Mouse (Mus musculus): ENCODE measurements around the gene Rtn4rl1. TPM values are rescaled to one million over a fixed set of nuclear protein-coding genes. Genes with fewer than 3 reads are reported as not detected.
A peak's percentile ranks its signal among the peaks of the same experiment; 100 is the strongest.

The Rtn4rl1 gene
- polyA plus RNA-seq, 1 experiment from 2014 or later, result 2.0 TPM

DNA sequence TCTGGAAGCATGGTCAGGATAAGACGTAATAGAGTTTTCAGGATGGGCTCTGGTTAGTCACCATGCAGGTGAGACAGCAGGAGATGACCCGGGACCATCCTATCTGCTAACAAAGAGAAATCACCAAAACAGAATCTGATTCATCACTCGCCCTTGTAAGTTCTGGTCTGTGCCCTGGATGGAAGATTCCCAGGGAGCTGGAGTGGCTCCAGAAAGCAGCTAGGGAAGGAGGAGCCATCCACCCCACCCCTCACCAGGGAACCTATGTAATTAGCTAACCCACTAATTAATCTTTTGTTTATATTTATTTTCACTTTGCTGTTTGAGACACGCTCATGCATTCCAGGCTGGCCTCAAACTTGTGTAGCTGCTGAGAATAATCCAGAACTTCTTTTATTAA is 38.9 kb downstream of the Rtn4rl1 start:
- no peak for DNase-seq
- WGBS (ENCODE audit: insufficient replicate concordance), result 72% methylated on average over 4 of the region's 4 CpGs
- ATAC-seq, result no peak

DNA sequence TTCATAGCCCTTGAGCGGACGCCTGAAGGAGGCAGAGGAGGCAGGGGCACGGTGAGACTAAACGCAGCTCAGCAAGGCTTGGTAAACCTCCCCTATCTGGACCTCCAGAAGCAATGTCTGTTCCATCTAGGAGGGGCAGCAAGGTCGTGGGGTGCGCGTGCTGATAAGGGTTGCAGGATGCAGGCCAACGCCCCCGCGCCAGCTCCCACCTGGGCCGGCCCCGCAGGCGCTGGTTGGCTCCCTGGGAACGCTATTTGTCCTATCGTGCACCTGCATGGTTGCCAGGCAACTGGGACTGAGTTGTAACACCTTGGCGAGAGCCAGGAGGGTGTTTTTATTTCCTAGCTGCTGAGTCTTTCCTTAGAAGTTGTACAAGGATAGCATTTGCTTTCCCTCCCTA is 41.2 kb downstream of the Rtn4rl1 start:
- peaks cover 12% of the 10 kb centered on the region for H3K4me1 ChIP-seq (ENCODE audit: insufficient read depth)
- 0 out of 2 replicates have a peak overlapping the region, but pooled peaks have one; percentile 22 for H3K4me2 ChIP-seq (ENCODE audit: low read depth, low read length)
- ATAC-seq (peak; percentile 91), DNase-seq (peak; percentile 70)
- 14% methylated on average over 16 of the region's 16 CpGs for WGBS (ENCODE audit: insufficient replicate concordance)
- no peak overlapping the region for H3K9ac ChIP-seq (replicated peaks)
- no peaks in the 10 kb centered on the region for H3K27me3 ChIP-seq (ENCODE audit: insufficient read depth, low read length)
- no peak for TF ChIP-seq CTCF (IDR thresholded peaks at IDR 0.05; ENCODE audit: low read depth)
- TF ChIP-seq EP300 (IDR thresholded peaks at IDR 0.05; ENCODE audit: low read depth), result peak; percentile 55; the same call in 1 of the 2 replicates
- H3K9me3 ChIP-seq (ENCODE audit: low read length), result no peaks in the 10 kb centered on the region
- H3K27ac ChIP-seq (ENCODE audit: low read depth), result no peak overlapping the region
- H3K36me3 ChIP-seq (replicated peaks; ENCODE audit: insufficient read depth, low read length), result no peaks in the 10 kb centered on the region
- H3K4me3 ChIP-seq (ENCODE audit: low read depth, low read length), result no peak overlapping the region

More for the DNA sequence above, 38.9 kb downstream of the Rtn4rl1 start:
- H3K27me3 ChIP-seq (ENCODE audit: insufficient read depth, low read length), result no peaks in the 10 kb centered on the region
- H3K9me3 ChIP-seq (ENCODE audit: low read length), result no peaks in the 10 kb centered on the region
- no peak overlapping the region for H3K27ac ChIP-seq (ENCODE audit: low read depth)
- no peak overlapping the region for H3K4me3 ChIP-seq (ENCODE audit: low read depth, low read length)
- no peaks in the 10 kb centered on the region for H3K36me3 ChIP-seq (replicated peaks; ENCODE audit: insufficient read depth, low read length)
- no peak overlapping the region for H3K9ac ChIP-seq (replicated peaks)
- peaks cover 12% of the 10 kb centered on the region for H3K4me1 ChIP-seq (ENCODE audit: insufficient read depth)
- H3K4me2 ChIP-seq (ENCODE audit: low read depth, low read length), result no peak overlapping the region
- TF ChIP-seq CTCF (IDR thresholded peaks at IDR 0.05; ENCODE audit: low read depth) (no peak), EP300 (IDR thresholded peaks at IDR 0.05; ENCODE audit: low read depth) (no peak)

DNA sequence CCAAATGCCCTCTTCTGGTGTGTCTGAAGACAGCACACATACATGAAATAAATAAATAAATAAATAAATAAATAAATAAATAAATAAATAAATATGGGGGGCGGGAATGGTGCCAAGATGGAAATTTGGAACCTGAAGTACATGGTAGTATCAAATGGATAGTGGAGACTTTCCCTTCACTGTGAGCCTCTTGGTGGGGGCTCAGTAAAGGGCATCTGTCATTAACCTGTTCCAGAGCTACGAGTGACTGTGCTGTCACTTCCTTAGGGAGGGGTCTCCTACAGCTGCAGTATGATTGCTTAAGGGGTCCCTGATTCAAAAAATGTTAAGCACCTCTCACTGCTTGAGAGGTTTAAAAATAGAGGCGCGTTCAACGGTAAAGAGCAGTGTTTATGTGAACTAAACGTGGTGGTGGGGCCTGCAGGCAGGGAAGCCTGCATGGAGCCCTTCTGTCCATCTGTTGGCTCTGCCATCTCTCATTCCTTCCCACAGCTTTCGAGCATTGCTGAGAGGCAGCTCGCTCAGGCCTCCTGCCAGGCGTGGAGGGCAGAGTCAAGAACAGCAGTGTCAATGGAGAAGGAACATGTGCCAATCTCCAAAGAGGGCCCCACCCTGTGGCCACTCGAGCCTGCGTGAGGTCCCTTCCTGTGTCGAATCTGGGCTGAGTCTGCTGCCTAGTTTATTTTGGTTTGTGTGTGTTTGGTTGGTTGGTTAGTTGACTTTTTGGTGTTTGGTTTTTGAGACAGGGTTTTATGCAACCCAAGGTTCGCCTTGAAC is 46.8 kb downstream of the Rtn4rl1 start:
- DNase-seq, result peak; percentile 41
- WGBS (ENCODE audit: insufficient replicate concordance), result 53% methylated on average over 13 of the region's 13 CpGs

DNA sequence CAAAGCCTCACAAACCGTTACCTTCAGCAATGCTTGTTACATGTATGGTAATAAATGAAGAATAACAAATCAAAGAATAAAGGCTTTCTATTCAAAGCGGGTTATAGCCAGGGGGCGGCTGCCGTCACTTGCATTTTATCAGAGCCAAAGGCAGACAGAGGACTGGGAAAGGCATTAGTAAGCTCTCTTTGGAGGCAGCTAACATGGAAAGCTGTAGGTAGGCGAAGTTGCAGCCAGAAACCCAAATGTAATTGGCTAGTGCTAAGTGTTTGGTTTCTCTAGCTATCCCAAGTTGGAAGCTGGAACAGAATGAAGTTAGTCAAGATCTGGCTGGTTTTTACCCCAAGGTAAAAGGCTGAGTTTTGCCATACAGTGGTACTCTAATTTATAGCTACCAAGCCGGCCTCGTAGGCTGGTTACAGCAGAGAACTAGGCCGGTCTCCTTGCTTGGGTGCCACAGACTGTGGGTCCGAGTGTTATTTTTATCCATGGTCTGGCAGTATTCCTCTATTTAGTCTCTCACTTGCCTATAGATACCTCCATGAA is 49.2 kb downstream of the Rtn4rl1 start:
- peaks cover 16% of the 10 kb centered on the region for H3K4me1 ChIP-seq (ENCODE audit: insufficient read depth)
- H3K36me3 ChIP-seq (replicated peaks; ENCODE audit: insufficient read depth, low read length), result no peaks in the 10 kb centered on the region
- TF ChIP-seq CTCF (IDR thresholded peaks at IDR 0.05; ENCODE audit: low read depth), result no peak
- TF ChIP-seq EP300 (IDR thresholded peaks at IDR 0.05; ENCODE audit: low read depth), result no peak
- H3K27me3 ChIP-seq (ENCODE audit: insufficient read depth, low read length), result no peaks in the 10 kb centered on the region
- H3K9me3 ChIP-seq (ENCODE audit: low read length), result no peaks in the 10 kb centered on the region
- no peak overlapping the region for H3K9ac ChIP-seq (replicated peaks)
- no peak overlapping the region for H3K4me2 ChIP-seq (ENCODE audit: low read depth, low read length)
- H3K27ac ChIP-seq (ENCODE audit: low read depth), result no peak overlapping the region
- DNase-seq (no peak), ATAC-seq (no peak)
- WGBS (ENCODE audit: insufficient replicate concordance), result 87% methylated on average over 9 of the region's 9 CpGs
- H3K4me3 ChIP-seq (ENCODE audit: low read depth, low read length), result no peak overlapping the region

More for the DNA sequence above, 46.8 kb downstream of the Rtn4rl1 start:
- H3K36me3 ChIP-seq (replicated peaks; ENCODE audit: insufficient read depth, low read length), result no peaks in the 10 kb centered on the region
- no peak overlapping the region for H3K27ac ChIP-seq (ENCODE audit: low read depth)
- H3K4me2 ChIP-seq (ENCODE audit: low read depth, low read length), result no peak overlapping the region
- H3K4me1 ChIP-seq (ENCODE audit: insufficient read depth), result peaks cover 5% of the 10 kb centered on the region
- no peaks in the 10 kb centered on the region for H3K27me3 ChIP-seq (ENCODE audit: insufficient read depth, low read length)
- no peaks in the 10 kb centered on the region for H3K9me3 ChIP-seq (ENCODE audit: low read length)
- H3K4me3 ChIP-seq (ENCODE audit: low read depth, low read length), result no peak overlapping the region
- H3K9ac ChIP-seq (replicated peaks), result no peak overlapping the region
- peak; percentile 56; the same call in 1 of the 2 replicates for ATAC-seq
- peak; percentile 29; the same call in 1 of the 2 replicates for TF ChIP-seq CTCF (IDR thresholded peaks at IDR 0.05; ENCODE audit: low read depth)
- TF ChIP-seq EP300 (IDR thresholded peaks at IDR 0.05; ENCODE audit: low read depth), result no peak

DNA sequence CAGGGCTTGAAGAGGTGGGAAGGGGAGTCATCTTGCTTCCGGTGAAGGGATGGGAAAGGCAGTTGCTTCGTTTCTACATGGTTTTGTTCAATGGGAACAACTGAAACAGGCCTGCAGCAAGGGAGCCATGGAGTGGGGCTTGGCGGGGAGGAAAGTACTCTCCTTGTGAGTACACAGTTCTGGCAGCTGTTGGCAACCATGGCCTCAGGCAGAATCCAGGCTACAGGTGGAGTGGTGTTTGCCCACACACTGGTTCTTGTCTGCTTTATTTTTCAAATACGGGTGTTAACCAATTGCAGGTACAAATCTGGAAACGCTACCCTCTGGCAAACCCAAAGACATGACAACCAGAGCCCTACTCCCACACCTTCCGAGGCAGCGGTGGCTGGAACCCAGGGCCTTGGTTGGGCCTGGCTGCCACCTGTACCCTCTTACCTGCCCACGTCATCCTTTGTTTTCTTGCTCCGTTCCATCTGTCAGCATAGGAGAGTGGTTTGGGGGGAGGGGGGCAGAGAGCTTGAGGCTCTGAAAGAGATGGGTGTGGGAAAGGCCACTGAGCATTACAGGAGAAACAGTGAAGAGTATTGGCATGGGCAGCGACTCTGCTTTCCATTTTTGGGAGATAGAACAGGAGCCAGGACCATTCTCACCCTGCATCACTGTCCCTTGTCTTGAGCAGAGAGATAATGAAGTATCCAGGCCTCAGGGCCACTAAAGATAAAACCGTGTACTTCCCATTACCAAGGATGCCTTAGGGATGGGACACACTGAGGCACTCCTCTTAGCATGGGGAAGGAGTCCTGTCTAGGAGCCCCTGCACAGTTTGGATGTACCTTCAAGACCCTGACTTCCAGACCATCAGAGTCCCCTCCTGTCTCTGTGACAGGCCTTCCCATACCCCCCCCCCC is 51.0 kb downstream of the Rtn4rl1 start:
- WGBS (ENCODE audit: insufficient replicate concordance), result 82% methylated on average over 11 of the region's 11 CpGs
- peaks cover 16% of the 10 kb centered on the region for H3K4me1 ChIP-seq (ENCODE audit: insufficient read depth)
- no peak for ATAC-seq

More for the DNA sequence above, 51.0 kb downstream of the Rtn4rl1 start:
- Histone ChIP-seq H3K9ac (replicated peaks) (no peak overlapping the region), H3K4me2 (ENCODE audit: low read depth, low read length) (no peak overlapping the region), H3K36me3 (replicated peaks; ENCODE audit: insufficient read depth, low read length) (no peaks in the 10 kb centered on the region), H3K27me3 (ENCODE audit: insufficient read depth, low read length) (no peaks in the 10 kb centered on the region), H3K27ac (ENCODE audit: low read depth) (no peak overlapping the region), H3K9me3 (ENCODE audit: low read length) (no peaks in the 10 kb centered on the region), H3K4me3 (ENCODE audit: low read depth, low read length) (no peak overlapping the region)
- no peak for TF ChIP-seq CTCF (IDR thresholded peaks at IDR 0.05; ENCODE audit: low read depth)
- TF ChIP-seq EP300 (IDR thresholded peaks at IDR 0.05; ENCODE audit: low read depth), result no peak
- DNase-seq, result no peak

Data from liver, postnatal 0 days (tissue).